Mouse (Mus musculus) neural tube, embryonic 13.5 days (tissue): ENCODE data around the gene Gm5148. TPM values are rescaled to one million over a fixed set of nuclear protein-coding genes. Genes with fewer than 3 reads are reported as not detected.

Source experiments
- ATAC-seq: fragments of 200-750 bp; cut with Nextera tagmentation; 2 replicates; pipeline ENCODE4 v1.8.0; 2017; ENCODE audit warnings: low read depth, mild to moderate bottlenecking, moderate TSS enrichment, moderate library complexity
- H3K27ac ChIP-seq: fragments of 300-500 bp; sonication (generic); replicated peaks from 2 replicates; pipeline ENCODE4 v1.5.1; 2015; ENCODE audit warnings: moderate library complexity, mild to moderate bottlenecking, inconsistent platforms
- H3K27me3 ChIP-seq: fragments of 300-500 bp; sonication (generic); 2 replicates; pipeline ENCODE4 v1.6.1; 2015; ENCODE audit warnings: mild to moderate bottlenecking, inconsistent platforms
- H3K36me3 ChIP-seq: fragments of 300-500 bp; sonication (generic); 2 replicates; pipeline ENCODE4 v1.6.1; 2015; ENCODE audit warnings: mild to moderate bottlenecking, inconsistent platforms
- H3K4me1 ChIP-seq: fragments of 300-500 bp; sonication (generic); replicated peaks from 2 replicates; pipeline ENCODE4 v1.6.1; 2015; ENCODE audit warnings: inconsistent platforms
- H3K4me2 ChIP-seq: fragments of 300-500 bp; sonication (generic); 2 replicates; pipeline ENCODE4 v1.6.1; 2015; ENCODE audit warnings: inconsistent platforms, mild to moderate bottlenecking, moderate library complexity
- H3K4me3 ChIP-seq: fragments of 300-500 bp; sonication (generic); 2 replicates; pipeline ENCODE4 v1.5.1; 2015; ENCODE audit warnings: mild to moderate bottlenecking, inconsistent platforms
- H3K9ac ChIP-seq: fragments of 300-500 bp; sonication (generic); 2 replicates; pipeline ENCODE4 v1.6.1; 2015; ENCODE audit warnings: moderate library complexity, mild to moderate bottlenecking, inconsistent platforms
- H3K9me3 ChIP-seq: fragments of 300-500 bp; sonication (generic); 2 replicates; pipeline ENCODE4 v1.6.1; 2016; ENCODE audit warnings: inconsistent platforms
- WGBS: fragments of 180-500 bp; shearing (Covaris S2); methylation state at CpG from one replicate; pipeline ENCODE4 v1.1.7; 2015; 5-methylcytosine and 5-hydroxymethylcytosine counted together
- polyA plus RNA-seq: library from polyadenylated mRNA; unstranded; fragments of >200 nt; fragmentation: Nextera tagmentation; extraction: Ambion mirVana; gene quantifications from 2 replicates; pipeline ENCODE4 v1.2.1, GENCODE M21; 2015

Gene Gm5148
- polyA plus RNA-seq, 1 experiment from 2014 or later: 7.3 TPM

DNA sequence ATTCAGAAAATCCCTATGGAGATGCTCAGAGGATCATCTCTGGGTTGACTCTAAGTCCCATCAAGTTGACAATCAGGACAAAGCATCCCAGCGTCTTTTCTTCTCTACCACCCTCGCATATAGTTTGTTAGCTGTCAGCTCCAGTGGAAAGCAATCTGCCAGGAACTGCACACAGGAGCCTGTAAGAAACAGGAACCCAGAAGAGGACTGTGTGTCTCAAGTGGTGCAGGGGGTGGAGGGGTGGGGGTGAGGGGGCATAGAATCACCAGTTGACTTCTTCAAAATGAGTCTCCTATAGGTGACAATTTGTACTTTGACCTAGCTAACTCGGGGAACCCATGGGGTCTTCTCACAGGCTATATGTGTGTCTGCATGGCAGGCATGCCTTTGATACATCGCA is 12.7 kb downstream of the Gm5148 start:
- Histone ChIP-seq H3K27me3 (no peaks in the 10 kb centered on the region), H3K9ac (no peak overlapping the region), H3K27ac (no peak overlapping the region), H3K9me3 (no peaks in the 10 kb centered on the region), H3K4me3 (no peak overlapping the region), H3K4me2 (no peak overlapping the region), H3K4me1 (no peaks in the 10 kb centered on the region), H3K36me3 (no peaks in the 10 kb centered on the region)
- no peak for ATAC-seq
- WGBS: 87% methylated on average over 4 of the region's 4 CpGs

DNA sequence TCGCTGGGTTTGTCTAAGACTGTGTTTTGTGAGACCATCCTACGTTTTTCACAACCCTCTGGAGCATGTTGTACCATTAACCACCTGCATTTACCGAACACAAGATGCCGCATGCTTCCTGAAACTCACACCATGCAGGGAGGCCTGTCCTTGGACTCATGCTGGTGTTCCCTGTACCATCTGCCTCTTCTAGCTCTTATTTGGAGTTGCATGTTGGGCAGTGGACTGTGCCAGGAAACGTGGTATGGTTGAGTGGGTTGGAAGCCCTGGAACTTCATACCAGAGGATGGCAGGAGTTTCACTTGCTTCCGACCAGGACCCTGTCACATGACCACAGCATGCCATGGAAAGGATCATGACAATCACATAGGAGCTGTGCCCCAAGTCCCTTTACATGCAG is 16.5 kb downstream of the Gm5148 start:
- Histone ChIP-seq H3K4me2 (no peak overlapping the region), H3K36me3 (no peaks in the 10 kb centered on the region), H3K9ac (no peak overlapping the region), H3K9me3 (no peaks in the 10 kb centered on the region), H3K4me1 (no peaks in the 10 kb centered on the region), H3K27ac (no peak overlapping the region), H3K27me3 (no peaks in the 10 kb centered on the region), H3K4me3 (no peak overlapping the region)
- no peak for ATAC-seq
- WGBS: 93% methylated on average over 6 of the region's 6 CpGs

DNA sequence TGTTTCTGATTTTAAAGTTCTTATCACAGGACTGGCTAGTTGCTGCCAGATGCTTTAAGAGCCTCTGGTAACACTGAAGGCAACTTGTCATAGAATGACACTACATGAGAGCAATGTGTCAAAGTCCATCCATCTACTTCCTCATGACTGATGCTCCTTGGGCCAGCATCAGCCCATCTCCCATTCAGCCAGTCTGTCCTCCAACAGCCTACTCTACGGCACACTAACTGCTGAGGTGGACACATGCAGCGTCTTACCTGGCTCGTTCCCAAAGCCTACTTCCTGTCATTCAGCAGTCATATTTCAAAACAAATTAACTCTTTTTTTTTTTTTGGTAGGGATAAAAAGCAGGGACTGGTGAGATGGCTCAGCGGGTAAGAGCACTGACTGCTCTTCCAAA is 17.9 kb downstream of the Gm5148 start:
- Histone ChIP-seq H3K27me3 (no peaks in the 10 kb centered on the region), H3K4me2 (no peak overlapping the region), H3K9me3 (no peaks in the 10 kb centered on the region), H3K4me3 (no peak overlapping the region), H3K9ac (no peak overlapping the region), H3K27ac (no peak overlapping the region), H3K36me3 (no peaks in the 10 kb centered on the region), H3K4me1 (no peaks in the 10 kb centered on the region)
- ATAC-seq: no peak
- WGBS: 84% methylated on average over 4 of the region's 4 CpGs

DNA sequence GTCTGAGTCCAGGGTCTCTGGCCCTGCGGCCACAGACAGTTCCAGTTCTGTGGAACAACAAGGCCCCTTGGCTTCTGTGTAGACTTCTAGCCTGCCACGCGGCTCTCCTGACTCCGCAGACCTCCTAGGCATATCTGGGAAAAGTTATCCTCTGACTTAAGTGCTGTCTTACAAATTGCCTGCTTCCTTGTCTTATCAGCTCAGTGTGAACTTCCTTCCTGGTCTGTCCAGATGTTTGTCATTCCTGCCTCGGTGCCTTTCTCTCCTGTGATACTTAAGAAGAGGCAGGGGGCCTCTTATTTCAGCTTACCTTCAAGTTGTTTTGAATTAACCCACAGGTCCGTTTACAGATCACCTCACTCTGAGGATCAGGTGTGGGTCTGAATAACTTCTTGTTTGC is 18.9 kb downstream of the Gm5148 start:
- Histone ChIP-seq H3K9ac (no peak overlapping the region), H3K36me3 (no peaks in the 10 kb centered on the region), H3K27me3 (no peaks in the 10 kb centered on the region), H3K4me2 (no peak overlapping the region), H3K4me3 (no peak overlapping the region), H3K4me1 (no peaks in the 10 kb centered on the region), H3K9me3 (no peaks in the 10 kb centered on the region), H3K27ac (no peak overlapping the region)
- WGBS: 75% methylated on average over 6 of the region's 6 CpGs
- ATAC-seq: no peak

DNA sequence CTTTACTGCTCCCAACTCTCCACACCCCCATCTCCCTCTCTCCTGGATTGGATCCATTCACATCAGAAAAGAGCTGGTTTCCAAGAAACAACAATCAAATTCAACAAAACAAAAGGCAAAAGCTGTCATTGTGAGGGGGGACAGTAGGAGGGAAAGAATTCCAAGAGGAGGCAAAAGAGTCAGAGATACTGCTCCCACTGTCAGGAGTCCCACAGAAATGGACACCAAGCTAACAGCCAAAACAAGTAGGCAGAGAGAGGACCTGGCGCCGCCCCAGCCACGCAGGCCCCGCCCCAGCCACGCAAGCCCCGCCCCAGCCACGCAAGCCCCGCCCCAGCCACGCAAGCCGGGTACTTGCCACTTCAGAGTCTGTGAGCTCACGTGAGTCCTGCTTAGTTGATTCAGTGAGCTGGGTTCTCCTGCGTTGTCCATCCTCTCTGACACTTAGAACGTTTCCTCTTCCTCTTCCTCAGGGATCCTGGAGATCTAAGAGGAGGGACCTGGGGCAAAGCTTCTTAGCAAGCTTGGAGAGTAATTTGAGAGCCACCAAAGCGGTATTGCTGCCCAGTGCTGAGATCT is 19.5 kb downstream of the Gm5148 start:
- no peak overlapping the region for H3K27ac ChIP-seq
- no peak overlapping the region for H3K4me2 ChIP-seq
- ATAC-seq: no peak
- H3K27me3 ChIP-seq: no peaks in the 10 kb centered on the region
- no peak overlapping the region for H3K4me3 ChIP-seq
- no peak overlapping the region for H3K9ac ChIP-seq
- H3K9me3 ChIP-seq: no peaks in the 10 kb centered on the region
- no peaks in the 10 kb centered on the region for H3K36me3 ChIP-seq
- 40% methylated on average over 14 of the region's 14 CpGs for WGBS
- H3K4me1 ChIP-seq: no peaks in the 10 kb centered on the region

DNA sequence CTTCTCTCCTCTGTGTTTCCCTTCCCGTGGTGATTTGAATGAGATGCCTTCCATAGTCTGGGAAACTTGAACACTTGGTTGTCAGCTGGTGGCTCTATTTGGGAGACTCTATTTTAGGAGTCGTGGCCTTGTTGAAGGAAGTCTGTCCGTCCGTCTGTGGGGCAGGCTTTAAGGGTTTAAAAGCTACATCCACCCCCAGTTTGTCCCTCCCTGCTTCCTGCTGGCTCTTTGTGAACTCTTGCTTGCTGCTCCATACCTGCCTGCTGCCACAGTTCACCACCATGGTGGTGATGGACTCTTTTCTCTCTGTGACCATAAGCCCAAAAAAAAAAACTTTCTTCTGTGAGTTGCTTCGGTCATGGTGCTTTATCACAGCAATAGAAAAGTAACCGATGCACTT is 21.2 kb downstream of the Gm5148 start:
- Histone ChIP-seq H3K9ac (no peak overlapping the region), H3K4me3 (no peak overlapping the region)

DNA sequence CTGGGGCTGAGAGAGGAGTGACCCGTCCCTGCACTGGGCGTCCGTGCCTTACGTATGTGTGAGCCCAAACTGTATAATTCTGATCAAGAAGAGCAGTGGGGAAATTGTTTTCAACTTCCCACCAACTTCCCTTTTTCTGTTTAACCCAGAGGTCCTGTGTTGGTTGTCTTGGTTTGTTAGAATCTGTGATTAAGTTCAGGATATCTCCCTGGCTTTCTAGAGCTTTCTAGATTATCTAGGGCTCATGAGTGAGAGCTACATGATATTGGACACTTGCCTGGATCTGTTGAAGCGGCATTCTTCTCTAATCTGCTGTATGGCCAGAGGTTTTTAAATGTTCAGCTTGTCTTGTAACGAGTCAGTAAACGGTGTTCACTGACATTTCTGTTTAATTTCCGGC is 30.7 kb downstream of the Gm5148 start:
- WGBS: 88% methylated on average over 8 of the region's 8 CpGs
- no peak overlapping the region for H3K4me3 ChIP-seq
- no peak overlapping the region for H3K9ac ChIP-seq
- H3K27ac ChIP-seq: no peak overlapping the region
- no peaks in the 10 kb centered on the region for H3K36me3 ChIP-seq
- no peaks in the 10 kb centered on the region for H3K4me1 ChIP-seq
- no peak overlapping the region for H3K4me2 ChIP-seq
- no peaks in the 10 kb centered on the region for H3K9me3 ChIP-seq
- no peaks in the 10 kb centered on the region; the same call in 1 of the 2 replicates for H3K27me3 ChIP-seq
- ATAC-seq: no peak

More for the DNA sequence above, 21.2 kb downstream of the Gm5148 start:
- no peaks in the 10 kb centered on the region for H3K27me3 ChIP-seq
- H3K9me3 ChIP-seq: no peaks in the 10 kb centered on the region
- no peaks in the 10 kb centered on the region for H3K4me1 ChIP-seq
- no peak for ATAC-seq
- no peak overlapping the region for H3K27ac ChIP-seq
- H3K4me2 ChIP-seq: no peak overlapping the region
- H3K36me3 ChIP-seq: no peaks in the 10 kb centered on the region
- WGBS: 88% methylated on average over 6 of the region's 6 CpGs

DNA sequence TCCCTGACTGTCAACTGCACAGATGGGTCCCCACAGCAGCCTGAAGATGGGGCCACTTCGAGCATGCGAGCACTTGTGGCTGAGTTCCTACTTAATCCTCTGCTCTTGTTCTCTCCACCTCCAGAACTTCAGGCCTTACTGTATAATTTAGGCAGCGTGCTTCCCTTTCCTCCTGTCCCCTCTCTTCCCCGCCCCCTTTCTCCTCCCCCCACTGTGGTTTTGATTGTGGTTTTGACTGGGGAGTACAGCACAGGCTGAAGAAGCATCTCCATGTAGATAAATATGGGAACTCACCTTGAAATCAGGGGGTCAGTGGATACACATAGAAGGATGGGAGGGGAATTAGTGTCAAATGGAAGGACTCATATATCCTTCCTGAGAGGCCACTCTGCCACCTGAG is 31.3 kb downstream of the Gm5148 start:
- H3K36me3 ChIP-seq: no peaks in the 10 kb centered on the region
- no peaks in the 10 kb centered on the region for H3K4me1 ChIP-seq
- no peak overlapping the region for H3K4me2 ChIP-seq
- H3K9me3 ChIP-seq: no peaks in the 10 kb centered on the region
- no peak overlapping the region for H3K4me3 ChIP-seq
- H3K9ac ChIP-seq: no peak overlapping the region
- H3K27ac ChIP-seq: no peak overlapping the region
- peaks cover 5% of the 10 kb centered on the region for H3K27me3 ChIP-seq
- WGBS: 79% methylated on average over 4 of the region's 4 CpGs
- ATAC-seq: no peak

DNA sequence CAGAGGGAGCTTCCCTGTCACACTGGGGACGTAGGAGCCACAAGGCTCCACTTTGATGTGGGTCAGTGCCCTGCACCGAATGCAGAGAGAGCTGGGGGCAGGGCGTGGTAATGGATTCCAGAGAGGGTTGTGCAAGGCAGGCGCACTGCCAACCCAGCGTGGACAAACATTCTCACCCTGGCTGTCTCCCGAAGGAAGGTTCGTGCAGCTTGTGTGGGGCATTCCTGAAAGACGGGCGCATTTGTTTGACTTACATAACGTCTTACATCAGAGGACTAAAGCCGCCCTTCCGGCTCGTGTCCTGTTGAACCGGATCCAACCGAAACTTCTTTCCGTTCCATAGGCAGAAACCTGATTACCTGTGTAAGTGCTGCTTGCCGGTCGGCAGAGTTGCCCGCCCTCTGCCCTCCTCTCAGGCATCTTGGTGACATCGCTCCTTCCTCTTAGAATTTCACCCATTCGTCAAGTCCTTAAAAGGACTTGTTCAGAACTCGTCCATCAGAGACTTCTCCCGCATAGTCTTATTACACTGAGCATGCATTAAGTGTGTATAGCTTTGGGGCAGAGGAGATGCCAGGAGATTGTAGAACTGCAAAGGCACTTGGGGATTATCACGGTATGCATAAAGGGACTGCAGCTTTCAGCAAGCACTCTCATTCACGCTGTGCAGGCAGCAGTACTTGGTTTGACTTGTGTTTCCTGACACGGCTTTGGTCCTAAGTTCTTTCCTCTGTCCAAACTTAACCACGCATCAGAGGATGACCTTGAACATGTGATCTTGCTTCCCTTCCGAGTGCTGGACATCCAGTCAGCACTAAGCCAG is 36.9 kb downstream of the Gm5148 start:
- peak overlapping the region; percentile 50 for H3K4me2 ChIP-seq
- 30% methylated on average over 28 of the region's 28 CpGs for WGBS
- peaks cover 17% of the 10 kb centered on the region for H3K27me3 ChIP-seq
- no peaks in the 10 kb centered on the region for H3K9me3 ChIP-seq
- H3K9ac ChIP-seq: 0 out of 2 replicates have a peak overlapping the region, but pooled peaks have one; percentile 36
- peak overlapping the region; percentile 28 for H3K4me3 ChIP-seq
- no peaks in the 10 kb centered on the region for H3K36me3 ChIP-seq
- H3K4me1 ChIP-seq: peaks cover 10% of the 10 kb centered on the region
- ATAC-seq: no peak
- H3K27ac ChIP-seq: no peak overlapping the region

DNA sequence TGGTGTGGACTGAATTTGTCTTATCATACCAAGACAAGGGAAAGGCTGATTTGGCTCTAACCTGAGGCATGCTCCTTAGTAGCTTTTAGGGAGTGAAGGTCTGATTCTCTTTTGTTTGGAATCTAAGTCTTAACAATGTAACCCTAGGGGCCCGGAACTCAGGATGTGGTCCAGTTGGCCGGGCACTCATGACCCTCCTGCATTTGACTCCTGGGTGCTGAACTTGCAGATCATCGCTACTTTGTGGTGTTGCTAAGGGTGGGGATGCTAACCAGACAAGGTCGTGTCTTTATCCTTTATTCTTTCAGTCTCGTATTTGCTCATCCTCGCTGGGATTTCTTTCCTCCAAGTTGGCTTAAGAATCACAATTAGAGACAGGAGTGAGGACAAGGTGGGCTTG is 37.5 kb downstream of the Gm5148 start:
- Histone ChIP-seq H3K4me3 (peak overlapping the region; percentile 28), H3K27ac (no peak overlapping the region), H3K4me1 (peaks cover 10% of the 10 kb centered on the region), H3K4me2 (peak overlapping the region; percentile 50), H3K9ac (0 out of 2 replicates have a peak overlapping the region, but pooled peaks have one; percentile 36), H3K27me3 (peaks cover 17% of the 10 kb centered on the region), H3K9me3 (no peaks in the 10 kb centered on the region), H3K36me3 (no peaks in the 10 kb centered on the region)
- 28% methylated on average over 6 of the region's 6 CpGs for WGBS
- ATAC-seq: no peak

DNA sequence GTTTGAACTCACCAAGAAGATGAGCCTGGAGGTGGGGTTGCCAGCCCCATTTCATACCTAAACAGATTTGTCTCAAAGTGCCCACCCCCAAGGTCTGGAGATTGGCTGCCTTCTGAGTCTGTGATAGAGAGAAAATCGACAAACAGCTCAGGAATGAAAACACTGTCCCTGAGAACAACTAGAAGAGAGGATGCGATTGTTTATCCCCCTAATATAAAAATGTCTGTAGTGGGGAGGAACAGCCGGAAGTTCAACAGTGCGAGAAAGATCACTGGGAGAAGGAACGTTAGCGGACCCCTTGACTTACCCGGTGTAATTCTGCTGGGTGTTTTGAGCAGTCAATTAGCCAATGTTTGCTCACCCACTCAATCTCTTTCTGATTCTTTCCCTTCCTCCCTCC is 38.1 kb downstream of the Gm5148 start:
- WGBS: 42% methylated on average over 7 of the region's 7 CpGs
- Histone ChIP-seq H3K9me3 (no peaks in the 10 kb centered on the region), H3K4me1 (peaks cover 10% of the 10 kb centered on the region), H3K9ac (no peak overlapping the region), H3K36me3 (no peaks in the 10 kb centered on the region), H3K4me3 (no peak overlapping the region), H3K27me3 (peaks cover 17% of the 10 kb centered on the region), H3K4me2 (no peak overlapping the region), H3K27ac (no peak overlapping the region)
- ATAC-seq: no peak

DNA sequence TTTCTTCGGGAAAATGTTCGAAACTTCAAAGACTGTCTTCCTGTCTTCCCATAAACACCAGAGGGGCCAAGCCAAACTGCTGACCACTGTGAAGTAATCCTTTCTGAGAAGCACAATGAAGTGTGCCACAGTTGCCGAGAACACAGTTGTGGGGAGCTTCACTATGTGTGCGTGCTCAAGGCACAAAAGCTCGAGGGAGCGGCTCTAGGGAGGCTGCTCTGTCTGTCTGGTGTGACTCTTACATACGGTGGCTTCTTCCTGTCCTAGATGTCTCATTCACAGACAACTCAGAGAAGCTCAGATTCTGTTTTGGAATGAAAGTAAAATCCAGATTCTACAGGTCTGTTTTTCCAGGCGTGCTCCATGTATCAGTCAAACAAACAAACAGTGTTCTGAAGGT is 48.0 kb downstream of the Gm5148 start:
- ATAC-seq: no peak
- Histone ChIP-seq H3K4me1 (peaks cover 24% of the 10 kb centered on the region), H3K36me3 (no peaks in the 10 kb centered on the region), H3K4me2 (no peak overlapping the region), H3K4me3 (no peak overlapping the region), H3K27ac (no peak overlapping the region), H3K9ac (no peak overlapping the region), H3K9me3 (no peaks in the 10 kb centered on the region), H3K27me3 (peaks cover 42% of the 10 kb centered on the region)
- 80% methylated on average over 8 of the region's 8 CpGs for WGBS
